In genomic region chr5:65319176-65319575, GRCm38 (mm10) we compare ENCODE assay signal across 21 mouse cellular contexts. TPM values are rescaled to one million over a fixed set of nuclear protein-coding genes. Genes with fewer than 3 reads are reported as not detected.
"Had no signal": no experiment of that assay in that cellular context is flagged by ENCODE, and none has a peak within 500 bp of the region (broad histone marks: within the 10 kb centered on the region; RNA-seq: fewer than 3 reads in every experiment).

No protein-coding gene starts in this region.

- H3K4me1 ChIP-seq: kidney, embryonic 15.5 days; limb, embryonic 15.5 days; midbrain, embryonic 12.5 days; midbrain, embryonic 15.5 days; neural tube, embryonic 12.5 days; neural tube, embryonic 15.5 days had no signal

- H3K27me3 ChIP-seq: kidney, embryonic 15.5 days; limb, embryonic 12.5 days; limb, embryonic 15.5 days; midbrain, embryonic 12.5 days; midbrain, embryonic 15.5 days; neural tube, embryonic 12.5 days; neural tube, embryonic 15.5 days had no signal

- H3K9me3 ChIP-seq: kidney, embryonic 15.5 days; limb, embryonic 12.5 days; limb, embryonic 15.5 days; midbrain, embryonic 12.5 days; midbrain, embryonic 15.5 days; neural tube, embryonic 12.5 days; neural tube, embryonic 15.5 days had no signal

- H3K4me3 ChIP-seq: kidney, embryonic 15.5 days; limb, embryonic 12.5 days; limb, embryonic 15.5 days; midbrain, embryonic 12.5 days; midbrain, embryonic 15.5 days; neural tube, embryonic 12.5 days; neural tube, embryonic 15.5 days had no signal

- DNase-seq: kidney, postnatal 14 days; kidney, postnatal 4 days; left cerebral cortex, postnatal 4 days; liver, postnatal 0 days; lung, embryonic 14.5 days; right cerebral cortex, adult 18-20 months; right cerebral cortex, postnatal 14 days; right cerebral cortex, postnatal 4 days; thymus, adult 18-20 months; thymus, postnatal 4 days had no signal

- H3K27ac ChIP-seq: kidney, embryonic 15.5 days; limb, embryonic 12.5 days; limb, embryonic 15.5 days; liver, embryonic 14.5 days; macrophage; midbrain, embryonic 12.5 days; midbrain, embryonic 15.5 days; neural tube, embryonic 12.5 days; neural tube, embryonic 15.5 days; stomach, postnatal 0 days had no signal

RNA-seq across cellular contexts. Expression of gene Klb, which starts 28.9 kb away (rescaled TPM):
- total RNA-seq: megakaryocyte, adult 5-6 weeks had no signal
- polyA plus RNA-seq: limb, embryonic 15.5 days; lung, embryonic 14.5 days; macrophage; midbrain, embryonic 12.5 days; neural tube, embryonic 12.5 days had no signal
